20 mouse cellular contexts compared by ENCODE assay signal in genomic region chr12:3283829-3284440, GRCm38 (mm10). TPM values are rescaled to one million over a fixed set of nuclear protein-coding genes. Genes with fewer than 3 reads are reported as not detected.
DNase-seq lines count a peak whose midpoint lies in the region; ATAC-seq and TF ChIP-seq lines count a peak whose summit lies in the region.
"Had no signal": no experiment of that assay in that cellular context is flagged by ENCODE, and none has a peak within 500 bp of the region (broad histone marks: within the 10 kb centered on the region; RNA-seq: fewer than 3 reads in every experiment).

No protein-coding gene starts in this region.

- intact Hi-C loops in left cerebral cortex, postnatal 10 days (cut with DNase I) = no loop called here

- no peak overlapping the region for H3K27ac ChIP-seq in liver, embryonic 11.5 days (ENCODE audit: low read depth, low read length)
- H3K27ac ChIP-seq: heart, adult 2 months; hindbrain, embryonic 10.5 days; neural tube, embryonic 15.5 days had no signal

- no peak overlapping the region for H3K4me3 ChIP-seq in liver, embryonic 11.5 days (ENCODE audit: low read depth, low read length)
- H3K4me3 ChIP-seq in G1E (ENCODE audit: low read depth, low read length) = no peak overlapping the region; the same call in 1 of the 2 replicates
- H3K4me3 ChIP-seq: heart, adult 2 months; hindbrain, embryonic 10.5 days; neural tube, embryonic 15.5 days had no signal

- H3K27me3 ChIP-seq in liver, embryonic 11.5 days (replicated peaks; ENCODE audit: control insufficient read depth, insufficient read depth, low read length) = no peaks in the 10 kb centered on the region
- H3K27me3 ChIP-seq in G1E (ENCODE audit: insufficient read depth, low read length) = no peaks in the 10 kb centered on the region
- H3K27me3 ChIP-seq: neural tube, embryonic 15.5 days had no signal

- TF ChIP-seq CTCF in G1E (IDR thresholded peaks at IDR 0.05; ENCODE audit: low read depth, low read length) = no peak

- no peaks in the 10 kb centered on the region for H3K9me3 ChIP-seq in liver, embryonic 11.5 days (ENCODE audit: control insufficient read depth, low read length)
- H3K9me3 ChIP-seq in G1E (replicated peaks) = no peaks in the 10 kb centered on the region
- H3K9me3 ChIP-seq: neural tube, embryonic 15.5 days had no signal

- peak; percentile 37; the same call in 1 of the 2 replicates for ATAC-seq in liver, embryonic 11.5 days (replicated peaks; ENCODE audit: low FRiP score)
- ATAC-seq in G1E (ENCODE audit: extremely low read depth, insufficient number of reproducible peaks, low FRiP score, poor library complexity, severe bottlenecking) = peak; percentile 26
- ATAC-seq in megakaryocyte progenitor cell, adult 5-6 weeks (replicated peaks; ENCODE audit: poor library complexity) = peak; percentile 38
- ATAC-seq: forebrain, embryonic 16.5 days; inflammation-experienced regulatory T-cells, adult 6 months; midbrain, embryonic 16.5 days had no signal

- DNase-seq in liver, embryonic 11.5 days (ENCODE audit: low spot score) = no peak
- DNase-seq in liver = no peak
- DNase-seq in G1E (ENCODE audit: low spot score) = no peak
- DNase-seq in induced T-regulatory cell, adult 2 months (ENCODE audit: low read depth) = peak; percentile 51
- DNase-seq in left cerebral cortex, postnatal 10 days (ENCODE audit: extremely low spot score in 1 of 2, low spot score in 2 of 2) = no peak
- DNase-seq in cerebellum, adult 9-10 months = no peak
- DNase-seq in cerebellum, adult 11 months = no peak
- DNase-seq: adrenal gland, postnatal 36 days; cerebellum, adult 18-20 months; heart, adult 2 months; kidney, postnatal 4 days; layer of hippocampus, adult 9-11 months; spleen, adult 18-20 months; thymus, adult 18-20 months had no signal

- H3K36me3 ChIP-seq in liver, embryonic 11.5 days (ENCODE audit: control insufficient read depth, insufficient read depth, low read length) = no peaks in the 10 kb centered on the region
- peaks cover 14% of the 10 kb centered on the region for H3K36me3 ChIP-seq in G1E (replicated peaks)
- H3K36me3 ChIP-seq: neural tube, embryonic 15.5 days had no signal

- no peak overlapping the region for H3K9ac ChIP-seq in liver, embryonic 11.5 days (ENCODE audit: low read depth, low read length)
- H3K9ac ChIP-seq: neural tube, embryonic 15.5 days had no signal

- H3K4me2 ChIP-seq in liver, embryonic 11.5 days = no peak overlapping the region
- H3K4me2 ChIP-seq: neural tube, embryonic 15.5 days had no signal

- WGBS in liver, embryonic 11.5 days = 54% methylated on average over 4 of the region's 4 CpGs

- H3K4me1 ChIP-seq in liver, embryonic 11.5 days (replicated peaks; ENCODE audit: control insufficient read depth, insufficient read depth, low read length) = peaks cover 28% of the 10 kb centered on the region
- H3K4me1 ChIP-seq in G1E (ENCODE audit: insufficient read depth, low read depth, low read length) = peaks cover 52% of the 10 kb centered on the region
- H3K4me1 ChIP-seq: hindbrain, embryonic 10.5 days; neural tube, embryonic 15.5 days had no signal

RNA-seq across cellular contexts. Expression of gene Rab10, which starts 25.8 kb away (rescaled TPM):
- 70.9 and 71.1 TPM in 2 replicates for polyA plus RNA-seq in liver, embryonic 11.5 days (2014; fragmentation: Nextera tagmentation; extraction: Ambion mirVana)
- 156 and 170 TPM in 2 replicates for total RNA-seq in G1E (2014; fragmentation: Nextera tagmentation)
- 119 and 131 TPM in 2 replicates for total RNA-seq in G1E (2017)
- polyA plus RNA-seq in G1E (2012) = 50.0 and 61.9 TPM in 2 replicates
- 93.9 and 100 TPM in 2 replicates for total RNA-seq in megakaryocyte progenitor cell, adult 5-6 weeks (2015)
- total RNA-seq in megakaryocyte progenitor cell, adult 5-6 weeks (2017) = 89.1 and 113 TPM in 2 replicates
- total RNA-seq in left cerebral cortex, postnatal 10 days (2021) = 100 to 1,000 TPM; 217 to 226 TPM
